Mouse (Mus musculus): ENCODE measurements around the gene Hist1h2af. TPM values are rescaled to one million over a fixed set of nuclear protein-coding genes. Genes with fewer than 3 reads are reported as not detected.
A peak's percentile ranks its signal among the peaks of the same experiment; 100 is the strongest.

Gene Hist1h2af
- polyA plus RNA-seq, 1 experiment from 2014 or later, result 0.82 TPM

DNA sequence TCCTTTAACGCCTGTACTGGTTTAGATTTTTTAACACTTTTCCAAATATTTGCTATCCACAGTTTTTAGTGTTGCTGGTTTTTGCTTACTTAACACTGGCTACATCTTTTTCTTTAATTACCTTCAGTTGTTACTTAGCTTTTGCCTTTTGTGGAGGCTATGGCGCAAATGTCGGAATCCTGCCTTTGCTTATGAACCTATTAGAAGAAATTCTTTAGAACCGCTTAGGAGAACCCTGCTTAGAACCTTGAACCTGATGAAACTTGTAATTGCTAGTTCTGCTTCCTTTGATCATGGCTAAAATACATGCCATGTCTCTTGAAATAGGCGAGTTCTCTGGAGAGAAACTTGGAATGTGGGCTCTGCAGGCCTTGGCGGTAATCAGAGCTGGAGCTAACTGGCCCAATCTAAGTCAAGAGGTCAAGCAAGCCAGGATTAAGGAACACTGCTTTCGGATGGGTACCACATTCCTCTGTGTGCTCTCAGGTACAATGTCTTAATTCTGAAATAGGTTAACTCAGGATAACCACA is 42.7 kb downstream of the Hist1h2af start:
- WGBS, result 9% methylated on average over 7 of the region's 7 CpGs
- H3K4me3 ChIP-seq, result peak overlapping the region; percentile 43
- peak overlapping the region; percentile 79 for H3K27ac ChIP-seq (replicated peaks)
- peak overlapping the region; percentile 58 for H3K4me2 ChIP-seq
- no peaks in the 10 kb centered on the region for H3K9me3 ChIP-seq
- no peak for ATAC-seq (ENCODE audit: low FRiP score, low read depth)
- peaks cover 37% of the 10 kb centered on the region for H3K4me1 ChIP-seq (replicated peaks)
- no peaks in the 10 kb centered on the region for H3K36me3 ChIP-seq
- no peaks in the 10 kb centered on the region for H3K27me3 ChIP-seq
- peak overlapping the region; percentile 53; the same call in 1 of the 2 replicates for H3K9ac ChIP-seq

DNA sequence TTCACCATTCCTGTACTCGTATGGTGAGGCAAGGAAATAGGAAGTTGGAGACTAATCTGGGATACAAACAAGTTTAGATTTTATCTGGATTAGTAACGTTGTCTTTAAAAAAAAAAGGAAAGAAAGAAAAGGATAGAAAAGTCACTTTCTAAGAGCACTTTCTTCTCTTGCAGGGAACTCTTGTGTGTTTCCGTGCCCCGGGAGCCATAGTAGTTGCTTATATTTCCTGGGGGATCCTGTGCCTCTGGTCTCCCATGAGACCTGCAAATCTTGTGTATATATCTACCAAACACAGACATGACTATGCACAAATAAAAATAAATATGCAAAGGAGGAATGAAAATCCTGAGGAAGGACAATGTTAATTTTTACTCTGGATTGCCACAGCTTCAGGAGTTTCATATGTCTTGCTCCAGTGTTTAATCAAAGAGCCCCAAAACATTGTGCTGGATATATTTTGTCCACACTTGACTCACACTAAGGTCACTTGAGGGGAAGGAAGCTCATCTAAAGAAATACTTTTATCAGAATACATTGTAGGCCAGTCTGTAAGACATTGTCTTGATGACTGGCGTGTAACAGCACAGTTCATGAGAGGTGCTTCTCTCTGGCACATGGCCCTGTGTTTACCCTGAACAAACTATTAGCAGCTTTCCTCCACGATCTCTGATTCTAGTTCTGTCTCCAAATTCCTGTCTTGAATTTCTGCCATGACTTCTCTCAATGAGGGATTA is 43.4 kb downstream of the Hist1h2af start:
- Histone ChIP-seq H3K4me3 (peak overlapping the region; percentile 43; the same call in 1 of the 2 replicates), H3K9me3 (no peaks in the 10 kb centered on the region), H3K4me1 (replicated peaks) (peaks cover 37% of the 10 kb centered on the region), H3K27ac (replicated peaks) (peak overlapping the region; percentile 79; the same call in 1 of the 2 replicates), H3K9ac (0 out of 2 replicates have a peak overlapping the region, but pooled peaks have one; percentile 16), H3K4me2 (peak overlapping the region; percentile 58), H3K36me3 (no peaks in the 10 kb centered on the region), H3K27me3 (no peaks in the 10 kb centered on the region)
- no peak for ATAC-seq (ENCODE audit: low FRiP score, low read depth)
- 51% methylated on average over 6 of the region's 6 CpGs for WGBS

DNA sequence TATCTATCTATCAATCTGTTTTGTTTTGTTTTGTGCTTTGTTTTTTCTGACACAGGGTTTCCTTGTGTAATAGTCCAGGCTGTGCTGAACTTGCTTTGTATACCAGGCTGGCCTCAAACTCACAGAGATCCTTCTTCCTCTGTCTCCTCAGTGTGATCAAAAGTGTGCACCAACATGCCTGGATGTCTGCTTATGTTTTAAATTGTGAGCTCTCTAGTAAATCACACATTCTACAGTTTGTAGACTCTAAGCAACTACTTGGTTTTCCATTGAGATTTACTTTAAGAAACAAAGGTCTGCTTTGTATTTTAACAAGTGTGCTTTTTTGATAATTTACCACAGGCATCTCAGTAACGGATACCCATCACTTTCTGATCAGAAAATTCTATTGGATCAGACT is 44.1 kb downstream of the Hist1h2af start:
- H3K4me1 ChIP-seq (replicated peaks), result peaks cover 37% of the 10 kb centered on the region
- no peak overlapping the region for H3K27ac ChIP-seq (replicated peaks)
- no peak overlapping the region for H3K4me3 ChIP-seq
- no peaks in the 10 kb centered on the region for H3K9me3 ChIP-seq
- H3K27me3 ChIP-seq, result no peaks in the 10 kb centered on the region
- H3K9ac ChIP-seq, result no peak overlapping the region
- no peaks in the 10 kb centered on the region for H3K36me3 ChIP-seq
- H3K4me2 ChIP-seq, result no peak overlapping the region
- WGBS, result 92% methylated on average over 1 of the region's 1 CpGs
- ATAC-seq (ENCODE audit: low FRiP score, low read depth), result no peak

DNA sequence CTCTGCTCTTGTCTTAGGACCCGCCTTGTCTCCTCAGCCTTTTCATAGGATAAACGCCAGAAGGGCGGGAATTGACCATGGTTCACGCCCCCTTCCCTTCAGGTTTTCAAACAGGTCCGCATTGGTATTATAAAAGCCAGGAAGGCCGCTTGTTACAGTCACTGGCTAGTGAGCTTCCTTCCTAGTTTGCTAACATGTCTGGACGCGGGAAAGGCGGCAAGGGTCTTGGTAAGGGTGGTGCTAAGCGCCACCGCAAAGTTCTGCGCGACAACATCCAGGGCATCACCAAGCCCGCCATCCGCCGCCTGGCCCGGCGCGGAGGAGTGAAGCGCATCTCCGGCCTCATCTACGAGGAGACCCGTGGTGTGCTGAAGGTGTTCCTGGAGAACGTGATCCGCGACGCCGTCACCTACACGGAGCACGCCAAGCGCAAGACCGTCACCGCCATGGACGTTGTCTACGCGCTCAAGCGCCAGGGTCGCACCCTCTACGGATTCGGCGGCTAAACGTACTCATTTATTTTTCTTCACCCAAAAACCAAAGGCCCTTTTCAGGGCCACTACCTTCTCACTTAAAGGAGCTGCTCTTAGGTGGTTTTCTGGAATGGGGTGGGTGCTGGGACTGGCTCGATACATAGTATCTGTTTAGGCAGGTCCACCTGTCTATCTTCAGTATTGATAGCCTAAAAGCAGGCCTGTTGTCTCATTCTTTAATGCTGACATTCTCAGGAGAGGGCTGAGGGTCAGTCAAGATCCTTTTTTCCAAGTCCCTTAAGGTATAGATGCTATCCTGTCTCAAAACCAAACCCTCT is 47.9 kb downstream of the Hist1h2af start, which contains the start of gene Hist1h4d:
TSS of gene Hist1h4d (plus strand) at position 191 of the 811 bp plus-strand sequence.
- WGBS, result under 1% methylated on average over 43 of the region's 43 CpGs
- Histone ChIP-seq H3K27me3 (no peaks in the 10 kb centered on the region), H3K9me3 (no peaks in the 10 kb centered on the region), H3K36me3 (no peaks in the 10 kb centered on the region), H3K4me1 (replicated peaks) (peaks cover 39% of the 10 kb centered on the region), H3K4me3 (peak within 1 kb of the TSS; percentile 53), H3K4me2 (peak within 1 kb of the TSS; percentile 81), H3K27ac (replicated peaks) (peak within 1 kb of the TSS; percentile 80), H3K9ac (peak within 1 kb of the TSS; percentile 48)
- ATAC-seq (ENCODE audit: low FRiP score, low read depth), result peak; percentile 95

DNA sequence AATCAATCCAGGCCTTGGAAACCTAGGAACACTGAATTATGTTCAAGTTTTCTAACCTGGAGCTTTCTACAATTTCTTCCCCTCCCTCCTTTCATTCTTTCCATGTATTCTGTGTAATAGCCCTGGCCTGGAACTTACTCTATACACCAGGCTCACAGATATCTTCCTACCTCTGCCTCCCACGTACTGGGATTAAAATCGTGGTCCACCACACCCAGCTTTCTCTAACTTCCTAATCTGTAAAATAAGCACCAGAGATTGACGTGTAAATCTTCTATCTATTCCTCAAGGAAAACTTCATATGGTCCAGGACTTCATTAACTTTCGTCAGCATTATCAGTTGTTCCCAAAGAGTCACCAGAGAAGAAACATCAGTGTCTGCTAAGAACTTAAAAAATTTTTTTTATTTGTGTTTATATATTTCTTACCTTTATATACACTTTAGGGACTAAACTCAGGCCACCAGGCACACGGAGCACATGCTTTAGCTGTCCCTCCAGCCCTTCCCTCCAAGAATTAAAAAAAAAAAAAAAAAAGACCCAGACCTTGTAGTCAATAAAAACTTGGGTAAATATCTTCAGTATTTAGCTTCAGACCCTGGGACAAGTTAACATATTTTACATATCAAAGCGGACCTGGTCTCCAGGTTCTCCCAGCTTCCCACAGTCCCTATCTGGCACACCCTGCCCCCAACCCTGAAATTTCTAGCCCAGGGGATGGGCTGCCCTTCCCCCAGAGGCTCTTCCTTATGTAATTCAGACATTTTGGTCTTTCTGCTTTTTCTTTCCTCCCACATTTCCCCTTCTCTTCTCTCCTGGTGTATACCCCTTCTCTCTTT is 48.7 kb downstream of the Hist1h2af start:
- H3K9me3 ChIP-seq, result no peaks in the 10 kb centered on the region
- ATAC-seq (ENCODE audit: low FRiP score, low read depth), result no peak
- peak overlapping the region; percentile 80 for H3K27ac ChIP-seq (replicated peaks)
- H3K27me3 ChIP-seq, result no peaks in the 10 kb centered on the region
- H3K4me1 ChIP-seq (replicated peaks), result peaks cover 38% of the 10 kb centered on the region
- WGBS, result 8% methylated on average over 6 of the region's 6 CpGs
- peak overlapping the region; percentile 48 for H3K9ac ChIP-seq
- H3K4me3 ChIP-seq, result peak overlapping the region; percentile 53
- no peaks in the 10 kb centered on the region for H3K36me3 ChIP-seq
- H3K4me2 ChIP-seq, result peak overlapping the region; percentile 81

DNA sequence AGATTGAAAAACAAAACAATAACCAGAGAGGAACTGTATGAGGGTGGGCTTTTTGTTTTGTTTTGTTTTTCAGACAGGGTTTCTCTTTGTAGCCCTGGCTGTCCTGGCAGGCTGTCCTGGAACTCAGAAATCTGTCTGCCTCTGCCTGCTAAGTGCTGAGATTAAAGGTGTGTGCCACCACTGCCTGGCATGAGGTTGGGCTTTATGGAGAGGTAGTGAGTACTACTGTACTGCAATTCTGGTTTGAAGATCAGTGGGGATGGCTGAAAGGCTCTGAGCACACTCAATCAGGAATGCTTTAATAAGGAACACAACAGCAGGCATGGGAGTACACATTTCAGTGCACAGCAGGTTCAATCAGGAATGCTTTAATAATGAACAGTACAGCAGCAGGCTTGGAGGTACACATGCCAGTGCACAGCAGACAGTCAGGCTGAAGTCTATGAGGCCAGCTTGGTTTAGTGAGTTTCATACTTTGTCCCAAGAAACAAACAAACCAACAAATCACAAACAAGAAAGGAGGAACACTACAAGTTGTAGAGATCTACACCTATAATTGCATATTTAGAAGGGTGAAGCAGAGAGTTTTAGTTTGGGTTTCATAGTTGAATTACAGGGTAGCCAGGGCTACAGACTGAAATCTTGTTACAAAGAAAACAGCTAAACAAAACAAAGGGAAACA is 49.8 kb downstream of the Hist1h2af start:
- H3K4me1 ChIP-seq (replicated peaks), result peaks cover 38% of the 10 kb centered on the region
- H3K36me3 ChIP-seq, result no peaks in the 10 kb centered on the region
- H3K27ac ChIP-seq (replicated peaks), result no peak overlapping the region; the same call in 1 of the 2 replicates
- H3K4me2 ChIP-seq, result no peak overlapping the region
- H3K9ac ChIP-seq, result no peak overlapping the region
- no peak overlapping the region for H3K4me3 ChIP-seq
- H3K27me3 ChIP-seq, result no peaks in the 10 kb centered on the region
- no peaks in the 10 kb centered on the region for H3K9me3 ChIP-seq
- no peak for ATAC-seq (ENCODE audit: low FRiP score, low read depth)

Small RNA genes within 50 kb of the gene (microRNA-seq; reads per million reads assigned to microRNA genes)
- not detected for gene Gm44297
- not detected for gene Gm44359
- not detected for gene Gm44394
- gene n-TStga1, result not detected

Other genes with a start within 250 kb of the Hist1h2af start
- 42.8 and 46.5 TPM in 2 replicates for gene Zfp322a, start 164.7 kb upstream of the Hist1h2af start, polyA plus RNA-seq (2015; fragmentation: Nextera tagmentation; extraction: Ambion mirVana)
- 8.8 and 9.1 TPM in 2 replicates for gene Abt1, start 110.0 kb upstream of the Hist1h2af start, polyA plus RNA-seq (2015; fragmentation: Nextera tagmentation; extraction: Ambion mirVana)
- gene Btn1a1, start 68.0 kb upstream of the Hist1h2af start, polyA plus RNA-seq (2015; fragmentation: Nextera tagmentation; extraction: Ambion mirVana), result 0.17 TPM in 1 of 2 replicates, not detected in the other
- 0.06 and 0.08 TPM in 2 replicates for gene Btn2a2, start 45.0 kb upstream of the Hist1h2af start, polyA plus RNA-seq (2015; fragmentation: Nextera tagmentation; extraction: Ambion mirVana)
- gene Hist1h4h, start 2.9 kb upstream of the Hist1h2af start, polyA plus RNA-seq (2015; fragmentation: Nextera tagmentation; extraction: Ambion mirVana), result 1.7 and 2.7 TPM in 2 replicates
- 0.85 and 1.2 TPM in 2 replicates for gene Hist1h3g, start 1.5 kb downstream of the Hist1h2af start, polyA plus RNA-seq (2015; fragmentation: Nextera tagmentation; extraction: Ambion mirVana)
- 0.17 and 0.19 TPM in 2 replicates for gene Hist1h2bh, start 9.5 kb downstream of the Hist1h2af start, polyA plus RNA-seq (2015; fragmentation: Nextera tagmentation; extraction: Ambion mirVana)
- gene Hist1h3f, start 10.1 kb downstream of the Hist1h2af start, polyA plus RNA-seq (2015; fragmentation: Nextera tagmentation; extraction: Ambion mirVana), result 0.21 and 0.62 TPM in 2 replicates
- gene Hist1h4f, start 17.7 kb downstream of the Hist1h2af start, polyA plus RNA-seq (2015; fragmentation: Nextera tagmentation; extraction: Ambion mirVana), result not detected in 2 replicates
- gene Hist1h1d, start 19.4 kb downstream of the Hist1h2af start, polyA plus RNA-seq (2015; fragmentation: Nextera tagmentation; extraction: Ambion mirVana), result 0.10 and 0.12 TPM in 2 replicates
- gene Hist1h3e, start 28.5 kb downstream of the Hist1h2af start, polyA plus RNA-seq (2015; fragmentation: Nextera tagmentation; extraction: Ambion mirVana), result 1.5 and 2.0 TPM in 2 replicates
- 15.9 and 27.4 TPM in 2 replicates for gene Hist1h2ae, start 37.3 kb downstream of the Hist1h2af start, polyA plus RNA-seq (2015; fragmentation: Nextera tagmentation; extraction: Ambion mirVana)
- 2.5 and 3.1 TPM in 2 replicates for gene Hist1h2bg, start 37.5 kb downstream of the Hist1h2af start, polyA plus RNA-seq (2015; fragmentation: Nextera tagmentation; extraction: Ambion mirVana)
- 0.76 and 2.0 TPM in 2 replicates for gene Hist1h2bf, start 40.3 kb downstream of the Hist1h2af start, polyA plus RNA-seq (2015; fragmentation: Nextera tagmentation; extraction: Ambion mirVana)
- not detected in 2 replicates for gene Hist1h2ad, start 40.5 kb downstream of the Hist1h2af start, polyA plus RNA-seq (2015; fragmentation: Nextera tagmentation; extraction: Ambion mirVana)
- gene Hist1h3d, start 41.9 kb downstream of the Hist1h2af start, polyA plus RNA-seq (2015; fragmentation: Nextera tagmentation; extraction: Ambion mirVana), result 1.2 and 2.0 TPM in 2 replicates
- gene Hist1h4d, start 47.7 kb downstream of the Hist1h2af start, polyA plus RNA-seq (2015; fragmentation: Nextera tagmentation; extraction: Ambion mirVana), result 35.1 and 51.2 TPM in 2 replicates
- 1.5 and 1.7 TPM in 2 replicates for gene Hist1h2be, start 87.2 kb downstream of the Hist1h2af start, polyA plus RNA-seq (2015; fragmentation: Nextera tagmentation; extraction: Ambion mirVana)
- 4.8 and 8.8 TPM in 2 replicates for gene Hist1h1e, start 88.7 kb downstream of the Hist1h2af start, polyA plus RNA-seq (2015; fragmentation: Nextera tagmentation; extraction: Ambion mirVana)
- 0.34 and 0.38 TPM in 2 replicates for gene Hist1h2ac, start 150.0 kb downstream of the Hist1h2af start, polyA plus RNA-seq (2015; fragmentation: Nextera tagmentation; extraction: Ambion mirVana)
- 19.3 and 25.4 TPM in 2 replicates for gene Hist1h2bc, start 150.3 kb downstream of the Hist1h2af start, polyA plus RNA-seq (2015; fragmentation: Nextera tagmentation; extraction: Ambion mirVana)
- gene Hist1h1t, start 161.9 kb downstream of the Hist1h2af start, polyA plus RNA-seq (2015; fragmentation: Nextera tagmentation; extraction: Ambion mirVana), result not detected in 2 replicates
- 2.3 and 2.7 TPM in 2 replicates for gene Hist1h4c, start 164.5 kb downstream of the Hist1h2af start, polyA plus RNA-seq (2015; fragmentation: Nextera tagmentation; extraction: Ambion mirVana)
- gene Hfe, start 176.9 kb downstream of the Hist1h2af start, polyA plus RNA-seq (2015; fragmentation: Nextera tagmentation; extraction: Ambion mirVana), result 4.5 and 5.1 TPM in 2 replicates
- gene Hist1h1c, start 204.9 kb downstream of the Hist1h2af start, polyA plus RNA-seq (2015; fragmentation: Nextera tagmentation; extraction: Ambion mirVana), result 7.7 and 10.4 TPM in 2 replicates
- 1.1 and 1.6 TPM in 2 replicates for gene Hist1h3c, start 211.7 kb downstream of the Hist1h2af start, polyA plus RNA-seq (2015; fragmentation: Nextera tagmentation; extraction: Ambion mirVana)
- 0.54 TPM in 1 of 2 replicates, not detected in the other for gene Hist1h2bb, start 212.8 kb downstream of the Hist1h2af start, polyA plus RNA-seq (2015; fragmentation: Nextera tagmentation; extraction: Ambion mirVana)
- gene Hist1h2ab, start 217.2 kb downstream of the Hist1h2af start, polyA plus RNA-seq (2015; fragmentation: Nextera tagmentation; extraction: Ambion mirVana), result 7.4 and 9.8 TPM in 2 replicates
- 1.8 and 3.1 TPM in 2 replicates for gene Hist1h3b, start 218.4 kb downstream of the Hist1h2af start, polyA plus RNA-seq (2015; fragmentation: Nextera tagmentation; extraction: Ambion mirVana)
- gene Hist1h4b, start 223.1 kb downstream of the Hist1h2af start, polyA plus RNA-seq (2015; fragmentation: Nextera tagmentation; extraction: Ambion mirVana), result 1.1 and 1.9 TPM in 2 replicates
- 0.32 and 0.51 TPM in 2 replicates for gene Hist1h4a, start 227.3 kb downstream of the Hist1h2af start, polyA plus RNA-seq (2015; fragmentation: Nextera tagmentation; extraction: Ambion mirVana)
- 0.35 and 2.4 TPM in 2 replicates for gene Hist1h3a, start 228.5 kb downstream of the Hist1h2af start, polyA plus RNA-seq (2015; fragmentation: Nextera tagmentation; extraction: Ambion mirVana)
- 0.75 and 0.84 TPM in 2 replicates for gene Hist1h1a, start 229.8 kb downstream of the Hist1h2af start, polyA plus RNA-seq (2015; fragmentation: Nextera tagmentation; extraction: Ambion mirVana)
- 0.10 TPM in 1 of 2 replicates, not detected in the other for gene Trim38, start 236.0 kb downstream of the Hist1h2af start, polyA plus RNA-seq (2015; fragmentation: Nextera tagmentation; extraction: Ambion mirVana)